Mouse (Mus musculus) cerebral cortex, adult 2 months (tissue): ENCODE results near the gene Tbx2.

Experiments
- WGBS: fragments of 180-500 bp; shearing (Covaris S2); methylation state at CpG from one replicate; pipeline ENCODE4 v1.1.7; 2018; 5-methylcytosine and 5-hydroxymethylcytosine counted together

Tbx2 gene

GRCm38 (mm10) chr11:85840031-85840802 lies 7.9 kb downstream of the Tbx2 start:
- WGBS: 28% methylated on average over 27 of the region's 27 CpGs

GRCm38 (mm10) chr11:85840803-85841145 lies 8.4 kb downstream of the Tbx2 start:
- WGBS: 7% methylated on average over 21 of the region's 21 CpGs

- 17% methylated on average over 8 of the region's 8 CpGs for WGBS
Observed at GRCm38 (mm10) chr11:85841211-85841681, 8.9 kb downstream of the Tbx2 start.

- under 1% methylated on average over 32 of the region's 32 CpGs for WGBS
Observed at GRCm38 (mm10) chr11:85841980-85842379, 9.6 kb downstream of the Tbx2 start.

GRCm38 (mm10) chr11:85842596-85843346 lies 10.4 kb downstream of the Tbx2 start:
- WGBS: 7% methylated on average over 24 of the region's 24 CpGs

- WGBS: under 1% methylated on average over 18 of the region's 18 CpGs
Observed at GRCm38 (mm10) chr11:85843347-85843692, 11.0 kb downstream of the Tbx2 start.

- 1% methylated on average over 54 of the region's 54 CpGs for WGBS
Observed at GRCm38 (mm10) chr11:85844144-85844965, 12.0 kb downstream of the Tbx2 start.

GRCm38 (mm10) chr11:85844971-85845370 lies 12.6 kb downstream of the Tbx2 start:
- 59% methylated on average over 5 of the region's 5 CpGs for WGBS

- WGBS: 61% methylated on average over 5 of the region's 5 CpGs
Observed at GRCm38 (mm10) chr11:85845921-85846320, 13.6 kb downstream of the Tbx2 start.

GRCm38 (mm10) chr11:85846509-85846908 lies 14.2 kb downstream of the Tbx2 start:
- 62% methylated on average over 4 of the region's 4 CpGs for WGBS

- 9% methylated on average over 21 of the region's 21 CpGs for WGBS
Observed at GRCm38 (mm10) chr11:85849037-85849436, 16.7 kb downstream of the Tbx2 start.

- WGBS: 95% methylated on average over 6 of the region's 6 CpGs
Observed at GRCm38 (mm10) chr11:85850233-85850632, 17.9 kb downstream of the Tbx2 start, which contains the start of gene Gm11444. Gene Gm11444, minus strand, starts transcription at chr11:85850333.

- WGBS: 50% methylated on average over 6 of the region's 6 CpGs
Observed at GRCm38 (mm10) chr11:85850758-85851157, 18.4 kb downstream of the Tbx2 start.

GRCm38 (mm10) chr11:85857997-85858698 lies 25.8 kb downstream of the Tbx2 start:
- WGBS: 27% methylated on average over 6 of the region's 6 CpGs

GRCm38 (mm10) chr11:85864363-85864762 lies 32.0 kb downstream of the Tbx2 start:
- 43% methylated on average over 7 of the region's 7 CpGs for WGBS

GRCm38 (mm10) chr11:85876059-85876788 lies 43.9 kb downstream of the Tbx2 start:
- 74% methylated on average over 24 of the region's 24 CpGs for WGBS

GRCm38 (mm10) chr11:85884498-85884897 lies 52.1 kb downstream of the Tbx2 start:
- WGBS: 73% methylated on average over 4 of the region's 4 CpGs

GRCm38 (mm10) chr11:85885665-85886428 lies 53.5 kb downstream of the Tbx2 start, which contains the start of gene Tbx4:
Gene Tbx4, plus strand, starts transcription at chr11:85886422.
- 43% methylated on average over 22 of the region's 28 CpGs for WGBS

- WGBS: 12% methylated on average over 22 of the region's 22 CpGs
Observed at GRCm38 (mm10) chr11:85886429-85886785, 54.1 kb downstream of the Tbx2 start.

- WGBS: 26% methylated on average over 6 of the region's 6 CpGs
Observed at GRCm38 (mm10) chr11:85887273-85887672, 54.9 kb downstream of the Tbx2 start.
